Mouse (Mus musculus) cerebellum, adult (tissue): Measurements from ENCODE around the gene Hist1h2bj.

ENCODE experiments used
- ATAC-seq: cut with Nextera tagmentation; 2 replicates; pipeline ENCODE4 v1.9.2; 2017; ENCODE audit warnings: mild to moderate bottlenecking, moderate library complexity, mixed read lengths; ENCODE audit not compliant: insufficient number of reproducible peaks, low FRiP score, low TSS enrichment

The Hist1h2bj gene

DNA sequence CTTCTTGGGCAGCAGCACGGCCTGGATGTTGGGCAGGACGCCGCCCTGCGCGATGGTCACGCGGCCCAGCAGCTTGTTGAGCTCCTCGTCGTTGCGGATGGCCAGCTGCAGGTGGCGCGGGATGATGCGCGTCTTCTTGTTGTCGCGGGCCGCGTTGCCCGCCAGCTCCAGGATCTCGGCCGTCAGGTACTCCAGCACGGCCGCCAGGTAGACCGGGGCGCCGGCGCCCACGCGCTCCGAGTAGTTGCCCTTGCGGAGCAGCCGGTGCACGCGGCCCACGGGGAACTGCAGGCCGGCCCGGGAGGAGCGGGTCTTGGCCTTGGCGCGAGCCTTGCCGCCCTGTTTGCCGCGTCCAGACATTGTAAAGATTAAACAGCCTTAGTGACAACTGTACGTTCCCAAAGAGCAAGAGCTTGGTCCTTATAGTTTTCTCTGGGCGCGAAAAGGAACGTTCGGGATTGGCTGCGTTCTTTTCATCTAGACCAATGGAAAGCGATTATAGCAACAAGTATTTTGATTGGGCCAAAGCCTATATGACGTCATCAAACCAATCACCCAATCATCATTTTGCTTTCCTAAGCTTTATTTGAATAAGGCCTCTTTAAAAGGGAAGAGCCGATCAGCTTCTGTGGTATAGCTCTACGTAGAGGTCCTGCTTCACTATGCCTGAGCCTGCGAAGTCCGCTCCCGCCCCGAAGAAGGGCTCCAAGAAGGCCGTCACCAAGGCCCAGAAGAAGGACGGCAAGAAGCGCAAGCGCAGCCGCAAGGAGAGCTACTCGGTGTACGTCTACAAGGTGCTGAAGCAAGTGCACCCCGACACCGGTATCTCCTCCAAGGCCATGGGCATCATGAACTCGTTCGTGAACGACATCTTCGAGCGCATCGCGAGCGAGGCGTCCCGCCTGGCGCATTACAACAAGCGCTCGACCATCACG, at the start of gene Hist1h2bj, which contains the start of gene Hist1h2ag:
Hist1h2bj (plus strand) TSS at position 647 of the 935 bp plus-strand sequence.
Hist1h2ag (minus strand) TSS at position 377 of the 935 bp plus-strand sequence.
- peak; percentile 95 for ATAC-seq

DNA sequence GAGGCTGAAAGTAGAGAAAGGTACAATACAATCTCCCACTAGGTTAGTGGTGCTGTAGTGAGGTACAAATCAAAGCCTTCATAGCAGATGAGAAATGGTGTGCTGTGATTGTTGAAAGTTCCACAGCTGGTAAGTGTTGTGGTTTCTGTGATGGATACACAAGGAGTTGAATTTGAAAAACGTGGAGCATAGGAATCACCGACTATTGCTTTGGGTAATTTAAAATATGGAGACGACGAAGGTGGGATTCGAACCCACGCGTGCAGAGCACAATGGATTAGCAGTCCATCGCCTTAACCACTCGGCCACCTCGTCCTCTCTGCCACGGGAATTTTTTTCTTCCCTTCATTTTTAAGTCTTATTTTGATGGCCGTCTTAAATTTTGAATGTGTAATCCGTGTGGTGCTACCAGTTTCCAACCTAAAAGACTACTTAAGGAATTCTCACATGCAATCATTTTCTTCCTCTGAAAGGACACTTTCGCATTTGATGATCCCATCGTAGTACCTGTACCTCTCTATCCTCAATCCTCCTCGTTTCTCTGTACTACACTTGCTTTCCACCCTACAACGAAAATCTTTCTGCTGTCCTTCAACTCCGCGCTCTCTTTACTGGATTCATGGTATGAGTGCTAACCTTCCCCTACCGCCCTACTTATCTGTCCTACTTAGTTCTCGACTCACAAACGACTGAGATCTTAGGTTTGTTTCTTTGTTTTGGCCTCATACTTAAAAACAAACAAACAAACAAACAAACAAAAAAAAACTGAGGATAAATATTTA, 48.9 kb upstream of the Hist1h2bj start:
- ATAC-seq = no peak

GRCm38 (mm10) chr13:21994896-21995295, 48.1 kb upstream of the Hist1h2bj start:
- no peak for ATAC-seq

- ATAC-seq = no peak
Observed at GRCm38 (mm10) chr13:21995331-21995914, 47.6 kb upstream of the Hist1h2bj start.

- no peak for ATAC-seq
Observed at GRCm38 (mm10) chr13:21996101-21996839, 46.7 kb upstream of the Hist1h2bj start.

- no peak for ATAC-seq
Observed at GRCm38 (mm10) chr13:21996840-21997185, 46.2 kb upstream of the Hist1h2bj start.

DNA sequence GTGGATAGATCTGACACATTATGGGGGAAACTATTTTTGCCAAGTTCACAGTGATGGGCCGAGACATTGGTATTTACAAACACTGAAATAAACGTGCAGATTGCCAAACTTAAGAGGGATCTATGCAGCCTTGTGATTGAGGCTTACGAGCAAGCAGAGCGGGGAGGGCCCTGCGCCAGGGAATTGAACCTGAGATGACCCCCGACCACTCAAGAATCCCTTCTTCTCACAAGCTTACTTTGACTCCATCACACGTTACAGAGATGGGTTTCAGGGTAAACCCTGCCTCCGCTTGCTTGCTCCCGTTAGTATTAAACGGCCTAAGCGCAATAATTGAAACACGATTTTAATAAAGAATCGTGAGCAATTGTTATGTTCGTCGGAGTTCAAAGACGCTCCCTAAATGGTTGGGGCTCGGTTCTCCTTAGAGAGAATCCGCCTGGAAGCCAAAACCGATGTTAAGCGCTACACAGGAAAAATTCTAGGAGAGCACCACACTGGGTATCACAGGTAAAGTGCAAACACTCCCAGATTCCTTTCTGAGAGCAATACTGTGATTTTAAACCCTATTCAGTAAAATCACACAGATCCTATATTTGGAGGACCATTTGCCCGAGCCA, 45.7 kb upstream of the Hist1h2bj start:
- no peak for ATAC-seq

- no peak for ATAC-seq
Observed at GRCm38 (mm10) chr13:21997821-21998220, 45.2 kb upstream of the Hist1h2bj start.

DNA sequence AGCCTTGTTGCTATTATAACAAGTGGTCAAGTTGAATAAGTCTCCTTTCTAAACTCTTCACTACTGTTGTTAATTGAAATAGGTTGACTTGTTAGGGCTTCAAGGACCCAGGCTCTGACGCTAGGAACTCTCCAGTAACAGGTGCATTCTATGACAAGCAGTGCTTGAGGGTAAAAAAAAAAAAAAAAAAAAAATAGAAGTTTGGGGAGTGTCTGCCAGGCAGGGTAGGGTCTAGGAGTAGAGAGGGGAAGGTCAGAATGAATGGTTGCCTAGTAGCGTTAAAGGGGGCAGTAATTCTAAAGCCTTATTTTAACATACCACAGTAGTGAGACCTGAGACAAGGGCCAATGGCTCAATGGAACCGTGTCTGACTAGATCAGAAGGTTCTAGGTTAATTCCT, 44.6 kb upstream of the Hist1h2bj start:
- no peak for ATAC-seq

- no peak for ATAC-seq
Observed at GRCm38 (mm10) chr13:21999147-21999546, 43.9 kb upstream of the Hist1h2bj start.

DNA sequence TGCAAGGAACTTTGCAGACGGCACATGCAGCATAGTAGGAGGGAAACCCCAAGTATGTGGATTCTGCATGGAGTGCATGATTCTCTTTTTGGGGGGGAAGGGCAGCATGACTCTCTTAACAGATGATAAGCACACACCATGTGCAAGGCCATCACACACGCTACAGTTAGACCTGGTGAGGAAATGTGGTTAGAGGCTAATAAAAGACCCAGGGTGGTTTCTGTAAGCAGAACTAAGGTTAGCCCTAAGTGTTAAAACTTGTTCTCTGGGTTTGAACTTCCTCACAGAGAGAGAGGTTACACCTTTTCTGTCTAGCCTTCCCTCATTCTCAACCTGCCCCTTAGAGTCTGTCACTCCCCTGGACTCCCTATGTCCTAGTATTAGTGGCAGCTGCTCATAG, 41.7 kb upstream of the Hist1h2bj start:
- no peak for ATAC-seq

DNA sequence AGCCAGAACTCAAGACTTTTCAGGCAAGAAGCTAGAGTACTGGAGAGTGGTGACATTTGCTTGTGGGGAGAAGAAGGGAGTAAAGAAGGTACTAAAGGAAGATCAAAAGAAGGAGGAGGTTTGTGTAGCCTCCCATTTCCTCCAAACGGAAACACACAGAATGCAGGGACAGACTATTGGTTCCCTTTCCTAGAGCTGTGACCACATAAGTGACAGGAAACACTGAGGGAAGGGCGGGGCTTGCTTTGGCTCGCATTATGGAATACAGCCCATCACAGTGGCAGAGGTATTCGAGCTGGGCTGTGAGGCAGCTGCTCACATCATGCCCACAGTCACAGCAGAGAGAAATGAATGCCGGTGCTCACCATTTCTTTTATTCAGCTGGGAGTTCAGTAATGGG, 41.2 kb upstream of the Hist1h2bj start:
- no peak for ATAC-seq

GRCm38 (mm10) chr13:22005605-22006333, 37.2 kb upstream of the Hist1h2bj start:
- ATAC-seq = no peak

DNA sequence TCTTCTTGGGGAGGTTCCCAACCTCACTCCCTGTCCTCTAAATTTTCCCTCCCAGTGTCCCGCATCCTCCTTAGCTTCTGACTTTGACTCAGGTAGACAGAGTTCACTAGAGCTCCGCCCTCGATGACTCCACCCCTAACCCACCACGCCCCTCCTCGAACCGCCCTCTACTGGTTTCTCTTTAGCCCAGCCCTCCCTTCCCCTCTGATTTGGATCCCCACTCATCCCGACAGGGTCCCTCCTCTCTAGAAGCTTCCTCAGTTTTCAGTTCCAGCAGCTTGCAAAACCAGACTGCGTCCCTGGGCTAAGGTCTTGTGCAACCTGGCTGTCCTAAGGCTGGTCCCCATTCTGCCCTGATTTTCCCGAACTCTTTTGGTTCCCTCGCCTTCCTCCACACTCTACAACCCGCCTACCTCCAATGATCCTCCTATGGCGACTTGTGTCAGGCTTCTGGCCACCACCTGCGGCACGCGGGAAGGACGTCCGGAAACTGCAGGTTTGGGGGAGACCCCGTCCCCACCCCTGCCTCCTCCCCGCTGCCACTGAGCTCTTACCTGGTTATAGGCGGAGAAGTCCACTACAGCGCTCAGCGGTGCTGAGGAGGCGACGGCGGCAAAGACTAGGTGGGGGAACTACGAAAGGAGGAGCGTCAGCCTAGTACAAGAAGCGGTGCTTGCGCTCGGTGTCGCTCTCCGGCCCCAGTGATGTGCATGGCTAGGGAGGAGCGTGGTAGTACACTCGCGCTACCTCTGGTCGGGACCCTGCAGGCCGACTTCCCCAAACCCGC, 36.5 kb upstream of the Hist1h2bj start:
- ATAC-seq = no peak

DNA sequence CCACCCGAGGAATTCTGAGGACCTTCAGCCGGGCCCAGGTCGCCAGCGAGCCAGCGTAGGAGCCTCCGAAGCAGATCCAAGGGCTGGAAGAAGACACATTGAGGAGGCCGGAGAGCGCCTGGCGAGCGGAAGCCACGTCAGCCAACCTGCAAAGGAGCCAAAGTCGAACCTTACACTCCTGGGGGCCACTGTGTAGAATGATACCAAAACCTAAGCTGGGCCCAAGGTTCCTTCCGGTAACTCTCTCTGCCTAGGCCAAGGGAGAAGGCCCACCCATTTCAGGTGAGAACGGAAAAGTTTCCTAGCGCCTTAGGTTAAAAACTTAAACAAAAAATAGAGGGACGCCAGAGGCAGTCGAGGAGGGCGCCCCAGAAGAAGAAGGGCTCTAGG, 35.9 kb upstream of the Hist1h2bj start:
- ATAC-seq = no peak

- ATAC-seq = no peak
Observed at GRCm38 (mm10) chr13:22007872-22008271, 35.1 kb upstream of the Hist1h2bj start.

DNA sequence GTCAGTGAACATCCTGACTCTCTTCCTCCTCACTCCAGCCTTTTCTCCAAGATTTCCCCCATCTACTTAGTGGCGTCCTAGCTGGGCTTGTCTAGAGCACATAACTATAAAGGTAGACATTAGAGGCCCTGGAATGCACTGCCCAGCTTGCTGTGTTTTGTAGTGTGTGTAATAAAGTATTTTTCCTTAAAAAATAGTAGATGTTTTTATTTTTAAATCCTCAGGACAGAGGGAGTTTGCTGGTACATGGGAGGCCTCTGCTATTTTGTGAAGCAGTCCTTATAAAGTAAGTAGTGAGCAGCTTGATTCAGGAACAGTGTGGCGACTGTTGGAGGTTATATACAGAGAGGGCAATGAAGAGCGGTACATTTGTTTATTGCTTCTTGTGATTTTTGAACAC, 34.3 kb upstream of the Hist1h2bj start:
- ATAC-seq = no peak

DNA sequence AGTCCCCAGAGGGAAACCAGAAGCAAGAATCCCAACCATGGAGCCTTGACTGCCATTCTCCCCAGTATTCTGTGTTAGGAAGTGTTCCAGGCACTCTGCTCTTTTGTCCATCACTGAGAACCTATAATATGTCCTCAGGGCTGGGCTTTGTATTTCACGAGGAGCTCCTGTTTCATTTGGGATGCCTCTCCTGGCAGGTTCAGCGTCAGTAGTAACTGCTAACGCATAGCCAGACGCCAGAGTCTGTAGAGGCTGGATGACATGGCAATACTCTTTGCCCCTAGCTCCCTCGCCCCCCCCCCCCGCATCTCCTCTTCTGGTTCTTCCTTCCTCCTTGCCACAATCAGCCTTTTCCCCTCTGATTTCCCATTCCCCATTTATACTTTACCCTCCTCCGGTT, 33.4 kb upstream of the Hist1h2bj start, which contains the start of gene Prss16:
Prss16 (minus strand) TSS at position 101 of the 400 bp plus-strand sequence.
- no peak for ATAC-seq
